Mouse (Mus musculus) spleen, adult 18-20 months (tissue): ENCODE results near the gene Traf4.
A peak's percentile ranks its signal among the peaks of the same experiment; 100 is the strongest.
"Not testable (repeated sequence)": the region's sequence is repeated elsewhere in the genome, so short reads cannot be mapped to it uniquely, and the experiment has no call there.

Experiments used
- DNase-seq, 2 experiments: peaks; one replicate each; pipeline ENCODE4 v3.0.0; 2022; ENCODE audit warnings: mixed read lengths in 2 of 2

Traf4 gene

GRCm38 (mm10) chr11:78164924-78165760 lies at the start of gene Traf4:
Gene Traf4 (minus strand): TSS chr11:78165589.
- DNase-seq: peak; percentile 78 to 91

GRCm38 (mm10) chr11:78213086-78213817 lies 47.9 kb upstream of the Traf4 start:
- DNase-seq: peak; percentile 52 to 54

GRCm38 (mm10) chr11:78211513-78211912 lies 46.1 kb upstream of the Traf4 start:
- no peak for DNase-seq

- no peak for DNase-seq
These were observed 45.2 kb upstream of the Traf4 start for GRCm38 (mm10) chr11:78210615-78211014.

- DNase-seq: no peak
These were observed 44.5 kb upstream of the Traf4 start for GRCm38 (mm10) chr11:78209886-78210285.

- DNase-seq: no peak
These were observed 41.8 kb upstream of the Traf4 start for GRCm38 (mm10) chr11:78207190-78207589.

GRCm38 (mm10) chr11:78205361-78206206 lies 40.2 kb upstream of the Traf4 start:
- no peak for DNase-seq

- DNase-seq: no peak
These were observed 38.9 kb upstream of the Traf4 start for GRCm38 (mm10) chr11:78204287-78204686.

GRCm38 (mm10) chr11:78202372-78202771 lies 37.0 kb upstream of the Traf4 start:
- no peak for DNase-seq

GRCm38 (mm10) chr11:78195101-78195863 lies 29.9 kb upstream of the Traf4 start:
- DNase-seq: no peak

- peak; percentile 60 to 81 for DNase-seq
These were observed 29.2 kb upstream of the Traf4 start for GRCm38 (mm10) chr11:78194411-78195100.

- no peak for DNase-seq
These were observed 27.7 kb upstream of the Traf4 start, which contains the start of gene Proca1 for GRCm38 (mm10) chr11:78193113-78193512. Gene Proca1 (plus strand): TSS chr11:78193392.

- DNase-seq: no peak
These were observed 24.7 kb upstream of the Traf4 start for GRCm38 (mm10) chr11:78190041-78190440.

- peak in 1 of 2 experiments; percentile 27 for DNase-seq
These were observed 24.0 kb upstream of the Traf4 start for GRCm38 (mm10) chr11:78189234-78190040.

- no peak for DNase-seq
These were observed 23.2 kb upstream of the Traf4 start, which contains the start of gene Rab34 for GRCm38 (mm10) chr11:78188331-78189233. Gene Rab34 (plus strand): TSS chr11:78188430.

- not testable (repeated sequence) for DNase-seq
These were observed 19.3 kb upstream of the Traf4 start for GRCm38 (mm10) chr11:78184702-78185101.

- no peak for DNase-seq
These were observed 18.6 kb upstream of the Traf4 start for GRCm38 (mm10) chr11:78183884-78184514.

GRCm38 (mm10) chr11:78182961-78183844 lies 17.8 kb upstream of the Traf4 start, which contains the start of gene Rpl23a:
Gene Rpl23a (minus strand): TSS chr11:78183584.
- peak; percentile 61 to 68 for DNase-seq
